Mouse (Mus musculus) layer of hippocampus, postnatal 36 days (tissue): Measurements from ENCODE around the gene Aup1. TPM values are rescaled to one million over a fixed set of nuclear protein-coding genes. Genes with fewer than 3 reads are reported as not detected.

Experiments used
- DNase-seq, 2 experiments: peaks; one replicate each; pipeline ENCODE4 v3.0.0; 2022
- microRNA-seq, 2 experiments: library from miRNA; unstranded; fragments of <30 nt; microRNA quantifications; one replicate each; pipeline ENCODE4 v1.2.0; 2021
- total RNA-seq, 2 experiments: library from RNA; stranded (reverse); gene quantifications; 2 replicates each; pipeline ENCODE4 v1.2.3; 2021

Gene Aup1
- total RNA-seq, 2 experiments from 2014 or later, result 121 to 142 TPM

GRCm38 (mm10) chr6:83104158-83104557 lies 49.8 kb downstream of the Aup1 start:
- peak; percentile 30 to 33 for DNase-seq

Small RNAs within 50 kb of the gene (microRNA-seq; reads per million reads assigned to microRNA genes)
- gene Mir3470a (0 reads per million in 2 experiments), gene Mir7040 (0 to 0.21 reads per million in 2 experiments)

Other genes starting within 250 kb of the Aup1 start
- gene Sema4f, start 114.8 kb upstream of the Aup1 start, total RNA-seq, result 10 to 100 TPM; 41.0 to 41.2 TPM
- not detected for gene M1ap, start 107.6 kb upstream of the Aup1 start, total RNA-seq
- gene Dok1, start 21.1 kb upstream of the Aup1 start, total RNA-seq, result 1 to 10 TPM; 2.5 to 2.6 TPM
- 1 to 10 TPM; 4.1 to 5.4 TPM for gene Loxl3, start 20.3 kb upstream of the Aup1 start, total RNA-seq
- gene Htra2, start 752 bp downstream of the Aup1 start, total RNA-seq, result 10 to 100 TPM; 47.1 to 49.0 TPM
- under 1 TPM; 0.40 to 0.94 TPM for gene Dqx1, start 3.3 kb downstream of the Aup1 start, total RNA-seq
- gene Tlx2, start 15.8 kb downstream of the Aup1 start, total RNA-seq, result not detected
- 10 to 100 TPM; 33.9 to 34.9 TPM for gene Pcgf1, start 23.3 kb downstream of the Aup1 start, total RNA-seq
- under 1 TPM in 1 of 2 experiments, not detected in 1; 0.48 TPM for gene Lbx2, start 31.8 kb downstream of the Aup1 start, total RNA-seq
- 1 to 10 TPM; 8.0 to 8.2 TPM for gene Ccdc142, start 47.1 kb downstream of the Aup1 start, total RNA-seq
- 1 to 10 TPM; 5.8 to 7.0 TPM for gene Gm42688, start 47.1 kb downstream of the Aup1 start, total RNA-seq
- 10 to 100 TPM; 64.4 to 69.9 TPM for gene Mrpl53, start 54.5 kb downstream of the Aup1 start, total RNA-seq
- 10 to 100 TPM; 28.0 to 28.9 TPM for gene Mogs, start 61.0 kb downstream of the Aup1 start, total RNA-seq
- 10 to 100 TPM; 58.2 to 61.4 TPM for gene Wbp1, start 67.0 kb downstream of the Aup1 start, total RNA-seq
- 10 to 100 TPM; 21.2 to 23.5 TPM for gene Ino80b, start 70.9 kb downstream of the Aup1 start, total RNA-seq
- 10 to 100 TPM; 75.9 to 90.3 TPM for gene Rtkn, start 80.9 kb downstream of the Aup1 start, total RNA-seq
- gene Wdr54, start 101.9 kb downstream of the Aup1 start, total RNA-seq, result 10 to 100 TPM; 24.2 to 25.3 TPM
- gene 1700003E16Rik, start 101.9 kb downstream of the Aup1 start, total RNA-seq, result 10 to 100 TPM; 23.4 to 24.0 TPM
- gene Dctn1, start 111.4 kb downstream of the Aup1 start, total RNA-seq, result 100 to 1,000 TPM; 384 to 404 TPM
- gene Slc4a5, start 165.3 kb downstream of the Aup1 start, total RNA-seq, result 1 to 10 TPM in 1 of 2 experiments, under 1 TPM in 1; 0.57 to 2.8 TPM